Mouse (Mus musculus) layer of hippocampus, adult 9-10 months (tissue): ENCODE results near the gene Dexi.

ENCODE experiments used
- DNase-seq: peaks from one replicate; pipeline ENCODE4 v3.0.0; 2022; ENCODE audit warnings: low spot score

The Dexi gene

GRCm38 (mm10) chr16:10540763-10541597, 1.9 kb downstream of the Dexi start:
- no peak for DNase-seq

- no peak for DNase-seq
Measured at GRCm38 (mm10) chr16:10536961-10537360, 5.9 kb downstream of the Dexi start.

GRCm38 (mm10) chr16:10536323-10536722, 6.5 kb downstream of the Dexi start:
- DNase-seq, result no peak

GRCm38 (mm10) chr16:10534567-10534966, 8.3 kb downstream of the Dexi start:
- no peak for DNase-seq

- no peak for DNase-seq
Measured at GRCm38 (mm10) chr16:10533781-10534180, 9.1 kb downstream of the Dexi start.

GRCm38 (mm10) chr16:10530179-10530578, 12.7 kb downstream of the Dexi start:
- DNase-seq, result no peak

GRCm38 (mm10) chr16:10528382-10528781, 14.5 kb downstream of the Dexi start:
- DNase-seq, result no peak

GRCm38 (mm10) chr16:10527046-10527644, 15.7 kb downstream of the Dexi start:
- no peak for DNase-seq

- no peak for DNase-seq
Measured at GRCm38 (mm10) chr16:10525610-10525980, 17.3 kb downstream of the Dexi start.

- no peak for DNase-seq
Measured at GRCm38 (mm10) chr16:10524866-10525609, 17.8 kb downstream of the Dexi start.

GRCm38 (mm10) chr16:10523650-10524049, 19.2 kb downstream of the Dexi start:
- no peak for DNase-seq

GRCm38 (mm10) chr16:10522811-10523210, 20.0 kb downstream of the Dexi start:
- peak; percentile 63 for DNase-seq

- peak; percentile 87 for DNase-seq
Measured at GRCm38 (mm10) chr16:10520908-10521614, 21.8 kb downstream of the Dexi start.

GRCm38 (mm10) chr16:10518030-10518429, 24.8 kb downstream of the Dexi start:
- no peak for DNase-seq

GRCm38 (mm10) chr16:10515953-10516572, 26.8 kb downstream of the Dexi start:
- no peak for DNase-seq

GRCm38 (mm10) chr16:10511134-10511520, 31.7 kb downstream of the Dexi start:
- DNase-seq, result no peak

- no peak for DNase-seq
Measured at GRCm38 (mm10) chr16:10510477-10511133, 32.2 kb downstream of the Dexi start.

GRCm38 (mm10) chr16:10508691-10509090, 34.2 kb downstream of the Dexi start:
- no peak for DNase-seq

GRCm38 (mm10) chr16:10507445-10507844, 35.4 kb downstream of the Dexi start:
- DNase-seq, result no peak

- no peak for DNase-seq
Measured at GRCm38 (mm10) chr16:10503058-10503457, 39.8 kb downstream of the Dexi start.

- no peak for DNase-seq
Measured at GRCm38 (mm10) chr16:10501865-10502264, 41.0 kb downstream of the Dexi start.
